Mouse (Mus musculus) heart, embryonic 11.5 days (tissue): ENCODE measurements at regions not wholly inside any gene's neighbourhood (a gene's known extent, or its start where the extent isn't known, plus 50 kb on each side); places are given as distances from the start of the nearest gene placed in this dataset.

ENCODE experiments used
- ATAC-seq: fragments of 200-750 bp; cut with Nextera tagmentation; replicated peaks from 2 replicates; pipeline ENCODE4 v1.8.0; 2017; ENCODE audit warnings: moderate library complexity; ENCODE audit not compliant: insufficient number of reproducible peaks, low FRiP score, low TSS enrichment
- H3K27ac ChIP-seq: fragments of 300-500 bp; sonication (generic); 2 replicates; pipeline ENCODE4 v1.5.1; 2014; ENCODE audit warnings: mild to moderate bottlenecking, low read depth, low read length
- H3K27me3 ChIP-seq: fragments of 300-500 bp; sonication (generic); 2 replicates; pipeline ENCODE4 v1.6.1; 2014; ENCODE audit warnings: mild to moderate bottlenecking, low read length, mixed read lengths; ENCODE audit not compliant: control insufficient read depth, insufficient read depth
- H3K36me3 ChIP-seq: fragments of 300-500 bp; sonication (generic); 2 replicates; pipeline ENCODE4 v1.6.1; 2014; ENCODE audit warnings: mild to moderate bottlenecking, low read length, moderate library complexity, mixed read lengths; ENCODE audit not compliant: control insufficient read depth, insufficient read depth
- H3K4me1 ChIP-seq: fragments of 300-500 bp; sonication (generic); 2 replicates; pipeline ENCODE4 v1.6.1; 2014; ENCODE audit warnings: low read length; ENCODE audit not compliant: control insufficient read depth, insufficient read depth
- H3K4me2 ChIP-seq: fragments of 300-500 bp; sonication (generic); 2 replicates; pipeline ENCODE4 v1.6.1; 2014; ENCODE audit warnings: mild to moderate bottlenecking, moderate library complexity
- H3K4me3 ChIP-seq: fragments of 300-500 bp; sonication (generic); 2 replicates; pipeline ENCODE4 v1.5.1; 2014; ENCODE audit warnings: low read depth, low read length
- H3K9ac ChIP-seq: fragments of 300-500 bp; sonication (generic); 2 replicates; pipeline ENCODE4 v1.6.1; 2014; ENCODE audit warnings: mild to moderate bottlenecking, low read depth, low read length, moderate library complexity
- H3K9me3 ChIP-seq: fragments of 300-500 bp; sonication (generic); replicated peaks from 2 replicates; pipeline ENCODE4 v1.6.1; 2016; ENCODE audit warnings: low read length; ENCODE audit not compliant: control insufficient read depth
- WGBS: fragments of 180-500 bp; shearing (Covaris S2); extraction: QIAGEN DNeasy Blood & Tissue Kit; methylation state at CpG from one replicate; pipeline ENCODE4 v1.1.7; 2014; ENCODE audit not compliant: insufficient replicate concordance; 5-methylcytosine and 5-hydroxymethylcytosine counted together

DNA sequence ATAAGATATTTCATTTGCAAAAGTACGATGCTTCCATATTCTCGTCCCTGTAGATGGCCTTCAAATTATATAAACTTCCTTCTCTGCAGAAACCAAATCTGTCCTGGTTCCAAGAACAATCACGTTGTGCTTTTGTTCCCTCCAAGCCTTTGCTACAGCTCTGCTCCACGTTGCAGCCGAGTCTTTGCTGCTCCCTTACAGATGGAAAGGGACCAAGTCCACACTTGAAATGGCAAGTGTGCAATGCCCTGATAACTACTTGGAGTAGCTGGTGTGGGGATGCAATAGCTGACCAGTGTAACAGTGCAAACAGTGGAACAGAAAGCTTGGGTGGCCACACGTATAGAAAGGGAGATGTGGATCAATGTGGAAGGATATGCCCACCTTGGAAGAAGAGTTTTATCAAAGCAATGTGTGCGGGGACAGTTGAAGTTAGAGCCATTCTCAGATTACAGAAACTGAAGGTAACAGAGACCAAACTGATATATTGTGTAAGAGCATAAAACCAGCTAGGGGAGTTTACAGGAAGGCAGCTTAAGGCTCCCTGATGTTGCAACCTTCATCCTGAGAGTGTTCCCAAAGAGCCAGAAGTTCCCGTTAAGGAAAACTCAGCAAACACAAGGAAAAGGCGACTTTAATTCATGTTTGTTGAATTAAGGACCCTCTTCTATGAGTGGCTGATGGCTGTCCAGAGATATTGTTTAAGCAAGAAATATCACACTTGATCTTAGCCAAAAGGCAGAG, 161.3 kb downstream of the Npr3 start:
- Histone ChIP-seq H3K9ac (no peak overlapping the region), H3K36me3 (no peaks in the 10 kb centered on the region), H3K4me2 (no peak overlapping the region), H3K27ac (peak overlapping the region; percentile 80), H3K9me3 (no peaks in the 10 kb centered on the region), H3K4me3 (no peak overlapping the region), H3K4me1 (peaks cover 23% of the 10 kb centered on the region), H3K27me3 (no peaks in the 10 kb centered on the region)
- WGBS: 62% methylated on average over 9 of the region's 9 CpGs
- no peak for ATAC-seq

DNA sequence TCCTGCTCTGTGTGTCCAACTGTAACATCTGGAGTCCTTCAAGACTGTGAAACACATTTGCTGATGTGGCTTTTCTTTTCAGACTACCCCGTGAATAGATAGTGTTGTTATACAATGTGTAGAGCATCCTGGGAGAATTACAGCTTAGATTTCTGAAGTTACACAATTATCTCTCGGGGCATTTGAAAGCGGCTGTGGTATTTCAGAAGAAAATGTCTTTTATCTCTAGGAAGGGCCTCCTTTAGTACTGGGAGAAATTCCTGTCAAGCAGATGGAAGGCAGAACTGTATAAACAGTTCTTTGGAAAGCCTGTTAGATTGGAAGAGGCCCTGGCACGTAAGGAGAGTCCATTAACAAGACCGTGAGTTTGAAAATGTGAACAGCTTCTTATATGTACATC, 162.2 kb downstream of the Npr3 start:
- H3K27ac ChIP-seq: peak overlapping the region; percentile 80
- peak; percentile 52; the same call in 1 of the 2 replicates for ATAC-seq
- H3K4me3 ChIP-seq: no peak overlapping the region
- no peaks in the 10 kb centered on the region for H3K9me3 ChIP-seq
- no peak overlapping the region for H3K4me2 ChIP-seq
- peaks cover 23% of the 10 kb centered on the region for H3K4me1 ChIP-seq
- H3K27me3 ChIP-seq: no peaks in the 10 kb centered on the region
- H3K36me3 ChIP-seq: no peaks in the 10 kb centered on the region
- 10% methylated on average over 5 of the region's 5 CpGs for WGBS
- H3K9ac ChIP-seq: no peak overlapping the region

DNA sequence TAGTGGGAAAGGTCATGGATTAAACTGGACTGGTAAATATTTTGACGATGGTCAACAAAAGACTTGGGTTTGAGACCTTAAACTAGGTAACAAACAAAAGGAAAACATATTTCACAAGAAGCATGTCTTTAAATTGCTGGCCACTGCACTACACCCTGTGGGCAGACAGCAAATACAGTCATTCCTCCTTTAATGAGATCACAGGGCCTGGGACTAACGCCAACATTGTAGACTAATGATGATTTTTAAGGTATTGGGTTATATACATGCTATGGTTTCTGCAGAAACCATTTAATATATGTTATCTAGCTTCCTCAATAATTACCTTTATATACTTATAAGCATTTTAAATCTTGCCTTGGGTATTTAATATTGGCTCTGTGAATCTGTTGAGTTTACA, 162.8 kb downstream of the Npr3 start:
- Histone ChIP-seq H3K9ac (no peak overlapping the region), H3K4me1 (peaks cover 23% of the 10 kb centered on the region), H3K36me3 (no peaks in the 10 kb centered on the region), H3K9me3 (no peaks in the 10 kb centered on the region), H3K27ac (peak overlapping the region; percentile 57; the same call in 1 of the 2 replicates), H3K27me3 (no peaks in the 10 kb centered on the region), H3K4me3 (no peak overlapping the region), H3K4me2 (no peak overlapping the region)
- ATAC-seq: no peak
- 77% methylated on average over 2 of the region's 2 CpGs for WGBS

GRCm38 (mm10) chr15:11742820-11743219, 164.3 kb downstream of the Npr3 start:
- no peaks in the 10 kb centered on the region for H3K27me3 ChIP-seq
- H3K4me3 ChIP-seq: no peak overlapping the region
- WGBS: 41% methylated on average over 7 of the region's 7 CpGs
- H3K9ac ChIP-seq: no peak overlapping the region
- no peaks in the 10 kb centered on the region for H3K9me3 ChIP-seq
- no peak for ATAC-seq
- no peak overlapping the region for H3K27ac ChIP-seq
- no peak overlapping the region for H3K4me2 ChIP-seq
- H3K36me3 ChIP-seq: no peaks in the 10 kb centered on the region
- H3K4me1 ChIP-seq: peaks cover 23% of the 10 kb centered on the region

DNA sequence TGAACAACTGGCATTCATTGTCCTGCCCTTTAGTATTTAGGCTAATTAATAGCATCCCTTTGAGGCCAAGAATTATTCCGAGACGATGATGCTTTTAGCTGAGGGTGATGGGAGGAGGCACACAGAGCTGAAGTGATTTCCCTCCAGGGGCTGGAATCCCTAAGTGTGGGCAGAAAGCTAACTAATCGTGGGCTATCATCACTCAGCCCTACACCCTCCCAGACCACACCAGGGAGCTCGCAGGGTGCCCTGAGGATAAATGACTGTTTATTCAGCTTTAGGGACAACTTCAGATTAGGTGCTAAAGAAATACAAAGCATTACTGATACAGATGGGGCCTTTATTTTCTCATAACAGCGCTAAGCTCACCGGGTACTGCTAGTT, 164.7 kb downstream of the Npr3 start:
- Histone ChIP-seq H3K27me3 (no peaks in the 10 kb centered on the region), H3K9ac (no peak overlapping the region), H3K27ac (0 out of 2 replicates have a peak overlapping the region, but pooled peaks have one; percentile 24), H3K9me3 (no peaks in the 10 kb centered on the region), H3K4me1 (peaks cover 23% of the 10 kb centered on the region), H3K4me2 (peak overlapping the region; percentile 60), H3K4me3 (peak overlapping the region; percentile 23), H3K36me3 (no peaks in the 10 kb centered on the region)
- ATAC-seq: peak; percentile 73
- 13% methylated on average over 6 of the region's 6 CpGs for WGBS

DNA sequence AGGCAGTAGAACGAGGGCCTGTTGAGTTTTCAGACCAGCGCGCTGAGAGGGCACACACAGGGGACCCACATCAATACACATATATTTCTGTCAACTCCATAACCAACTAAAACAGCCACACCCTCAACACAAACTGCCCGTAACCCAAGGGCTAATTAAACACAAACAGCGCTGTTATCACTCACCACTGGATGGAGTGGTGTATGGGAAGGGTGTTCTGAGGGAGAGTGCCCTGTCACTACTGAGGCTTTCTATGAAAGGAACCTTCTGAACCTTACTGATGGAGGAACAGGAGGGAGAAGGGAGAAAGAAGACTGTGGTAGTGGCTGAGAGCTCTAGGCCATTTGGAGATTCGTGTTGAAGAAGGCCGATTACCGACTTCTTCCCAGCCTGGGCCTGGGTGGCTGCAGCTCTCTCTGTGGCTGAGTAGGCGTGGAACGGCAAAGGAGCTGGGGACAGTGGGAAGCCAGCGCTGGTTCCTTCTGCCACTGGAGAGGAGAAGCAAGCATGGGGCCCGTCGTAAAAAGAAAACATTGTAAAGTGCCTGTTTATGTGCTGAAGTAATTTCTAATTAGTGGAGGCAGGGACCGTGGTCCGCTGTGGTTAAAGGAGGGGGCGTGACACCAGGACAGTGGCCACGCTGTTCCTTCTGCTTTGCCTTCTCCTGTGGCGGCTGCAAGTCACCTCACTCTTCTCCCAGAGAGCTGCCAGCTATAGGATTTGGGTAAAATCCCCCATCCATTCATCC, 165.3 kb downstream of the Npr3 start:
- ATAC-seq: no peak; the same call in 1 of the 2 replicates
- H3K9me3 ChIP-seq: no peaks in the 10 kb centered on the region
- whole genome bisulfite sequencing: 18% methylated on average over 18 of the region's 18 CpGs
- peaks cover 23% of the 10 kb centered on the region for H3K4me1 ChIP-seq
- peak overlapping the region; percentile 23 for H3K4me3 ChIP-seq
- peak overlapping the region; percentile 24; the same call in 1 of the 2 replicates for H3K27ac ChIP-seq
- no peaks in the 10 kb centered on the region for H3K36me3 ChIP-seq
- H3K4me2 ChIP-seq: peak overlapping the region; percentile 60
- no peaks in the 10 kb centered on the region for H3K27me3 ChIP-seq
- no peak overlapping the region for H3K9ac ChIP-seq

DNA sequence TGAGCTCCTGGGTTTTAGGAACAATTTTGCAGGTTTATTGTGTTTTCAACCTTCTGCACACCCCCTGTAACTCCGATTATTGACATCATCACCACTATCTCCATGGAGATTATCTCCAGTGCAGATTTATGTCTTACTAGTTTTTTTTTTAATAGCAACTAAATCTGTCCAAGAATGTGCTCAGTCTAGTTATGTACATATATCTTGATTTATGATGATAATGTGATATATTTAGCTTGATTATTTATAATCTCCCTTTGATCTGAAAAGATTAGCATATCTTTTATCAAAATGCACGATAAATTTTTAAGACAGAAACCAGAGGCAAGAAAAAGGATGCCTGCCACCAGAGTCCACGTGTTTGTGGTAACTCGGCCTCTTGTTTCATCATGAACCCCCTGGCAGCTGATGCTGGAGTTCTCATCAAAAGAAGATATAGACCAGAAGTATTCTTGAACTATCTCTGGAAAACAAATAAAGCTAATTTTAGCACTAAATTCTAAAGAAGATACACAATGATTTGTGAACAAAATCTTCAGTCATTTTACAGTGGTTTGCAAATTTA, 169.6 kb downstream of the Npr3 start:
- peaks cover 11% of the 10 kb centered on the region for H3K4me1 ChIP-seq

GRCm38 (mm10) chr15:11734639-11735265, 172.3 kb downstream of the Npr3 start:
- H3K36me3 ChIP-seq: no peaks in the 10 kb centered on the region
- no peaks in the 10 kb centered on the region for H3K27me3 ChIP-seq
- ATAC-seq: no peak
- no peak overlapping the region for H3K9ac ChIP-seq
- 56% methylated on average over 5 of the region's 5 CpGs for WGBS
- H3K4me2 ChIP-seq: no peak overlapping the region
- H3K4me1 ChIP-seq: no peaks in the 10 kb centered on the region
- H3K9me3 ChIP-seq: no peaks in the 10 kb centered on the region
- H3K4me3 ChIP-seq: no peak overlapping the region
- peak overlapping the region; percentile 35; the same call in 1 of the 2 replicates for H3K27ac ChIP-seq

More for the DNA sequence above, 169.6 kb downstream of the Npr3 start:
- Histone ChIP-seq H3K27ac (no peak overlapping the region), H3K4me2 (no peak overlapping the region), H3K9me3 (no peaks in the 10 kb centered on the region), H3K36me3 (no peaks in the 10 kb centered on the region), H3K27me3 (no peaks in the 10 kb centered on the region), H3K9ac (no peak overlapping the region), H3K4me3 (no peak overlapping the region)
- WGBS: 70% methylated on average over 4 of the region's 4 CpGs
- no peak for ATAC-seq
